Mouse (Mus musculus) B cell, adult 67 days (primary cell): Measurements from ENCODE around the gene Otud4. TPM values are rescaled to one million over a fixed set of nuclear protein-coding genes. Genes with fewer than 3 reads are reported as not detected.

Experiments
- total RNA-seq, 2 experiments: library from RNA; stranded (reverse); gene quantifications; 4 replicates each; pipeline ENCODE4 v1.2.4; 2023

Otud4 gene
- 10 to 100 TPM; 84.2 to 88.2 TPM for total RNA-seq

GRCm38 (mm10) chr8:79639586-79640451, at the start of gene Otud4:
Otud4 (plus strand) TSS chr8:79639618.

DNA sequence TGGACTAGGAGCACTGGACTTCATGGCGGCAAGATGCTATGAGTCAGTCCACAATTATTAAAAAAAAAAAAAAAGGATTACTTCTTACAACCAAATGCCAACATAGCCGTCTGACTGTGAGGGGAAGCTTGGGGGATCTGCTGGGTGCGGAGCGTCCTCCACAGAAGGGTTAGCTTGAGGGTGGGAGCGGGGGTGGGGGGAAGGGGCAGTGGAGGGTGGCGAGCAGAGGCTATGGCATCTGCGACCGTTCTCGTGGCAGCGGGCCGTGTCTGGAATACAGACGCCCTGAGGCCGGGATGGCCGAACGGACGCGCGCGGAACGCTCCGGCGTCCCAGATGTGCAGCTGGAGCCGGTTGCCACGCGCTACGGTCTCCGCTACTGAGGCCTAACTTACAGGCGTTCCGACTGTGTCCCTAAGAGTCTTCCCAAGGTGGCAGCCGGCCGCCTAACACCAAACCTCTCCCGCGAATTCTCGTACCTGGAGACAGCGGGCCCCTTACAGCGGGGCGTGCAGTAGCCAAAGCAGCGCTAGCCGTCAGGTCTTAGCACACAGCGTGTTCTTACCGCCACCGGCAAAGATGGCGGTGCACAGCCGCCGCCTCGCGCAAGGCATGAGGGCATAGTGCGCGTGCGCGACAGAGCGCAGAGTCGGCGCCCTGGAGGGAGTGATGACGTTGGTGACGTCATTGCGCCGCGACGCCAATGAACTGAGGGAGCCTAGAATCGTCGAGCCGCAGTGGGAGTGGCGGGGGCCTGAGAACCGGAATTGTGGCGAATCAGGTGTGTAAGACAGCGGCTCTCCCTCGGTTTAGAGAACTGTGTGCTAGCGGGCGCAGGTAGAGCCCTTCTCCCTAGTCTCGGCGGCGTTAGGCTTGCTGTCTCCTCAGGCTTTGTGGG, 71.9 kb downstream of the Otud4 start, which contains the start of the genes Abce1 and Anapc10:
TSS of gene Abce1 (minus strand) at position 677 of the 898 bp plus-strand sequence.
TSS of gene Anapc10 (plus strand) at position 757 of the 898 bp plus-strand sequence.

Other genes with a start within 250 kb of the Otud4 start
- gene Smad1, start 240.1 kb upstream of the Otud4 start, total RNA-seq, result 1 to 10 TPM; 8.3 to 8.6 TPM
- gene Abce1, start 72.1 kb downstream of the Otud4 start, total RNA-seq, result 10 to 100 TPM; 82.7 to 84.9 TPM
- gene Anapc10, start 72.2 kb downstream of the Otud4 start, total RNA-seq, result 10 to 100 TPM in 1 of 2 experiments, 1 to 10 TPM in 1; 8.0 to 14.2 TPM